Mouse (Mus musculus): ENCODE measurements around the gene Smarcc2.
"Not testable (repeated sequence)": the region's sequence is repeated elsewhere in the genome, so short reads cannot be mapped to it uniquely, and the experiment has no call there.

Gene Smarcc2

GRCm38 (mm10) chr10:128442718-128443117 is 16.3 kb upstream of the Smarcc2 start:
- DNase-seq (ENCODE audit: low spot score in 2 of 2), result no peak

- DNase-seq (ENCODE audit: low spot score in 2 of 2), result no peak
Observed at GRCm38 (mm10) chr10:128444354-128444753, 14.7 kb upstream of the Smarcc2 start.

GRCm38 (mm10) chr10:128445407-128445806 is 13.6 kb upstream of the Smarcc2 start:
- DNase-seq (ENCODE audit: low spot score in 2 of 2), result no peak

- no peak for DNase-seq (ENCODE audit: low spot score in 2 of 2)
Observed at GRCm38 (mm10) chr10:128451014-128451413, 8.0 kb upstream of the Smarcc2 start.

- DNase-seq (ENCODE audit: low spot score in 2 of 2), result no peak
Observed at GRCm38 (mm10) chr10:128454471-128454870, 4.6 kb upstream of the Smarcc2 start.

- peak; percentile 22 to 53 for DNase-seq (ENCODE audit: low spot score in 2 of 2)
Observed at GRCm38 (mm10) chr10:128455280-128455679, 3.8 kb upstream of the Smarcc2 start.

GRCm38 (mm10) chr10:128457676-128458075 is 1.4 kb upstream of the Smarcc2 start:
- no peak for DNase-seq (ENCODE audit: low spot score in 2 of 2)

GRCm38 (mm10) chr10:128458348-128458718 is 715 bp upstream of the Smarcc2 start:
- peak; percentile 97 for DNase-seq (ENCODE audit: low spot score in 2 of 2)

GRCm38 (mm10) chr10:128459409-128460269 is 591 bp downstream of the Smarcc2 start:
- peak in 1 of 2 experiments; percentile 37 for DNase-seq (ENCODE audit: low spot score in 2 of 2)

GRCm38 (mm10) chr10:128460270-128460630 is 1.2 kb downstream of the Smarcc2 start:
- DNase-seq (ENCODE audit: low spot score in 2 of 2), result no peak

GRCm38 (mm10) chr10:128474366-128474765 is 15.3 kb downstream of the Smarcc2 start:
- no peak for DNase-seq (ENCODE audit: low spot score in 2 of 2)

- DNase-seq (ENCODE audit: low spot score in 2 of 2), result no peak
Observed at GRCm38 (mm10) chr10:128486370-128486769, 27.3 kb downstream of the Smarcc2 start.

- DNase-seq (ENCODE audit: low spot score in 2 of 2), result no peak
Observed at GRCm38 (mm10) chr10:128487861-128488712, 29.0 kb downstream of the Smarcc2 start.

GRCm38 (mm10) chr10:128488776-128489175 is 29.7 kb downstream of the Smarcc2 start:
- DNase-seq (ENCODE audit: low spot score in 2 of 2), result no peak

GRCm38 (mm10) chr10:128489380-128489779 is 30.3 kb downstream of the Smarcc2 start:
- DNase-seq (ENCODE audit: low spot score in 2 of 2), result no peak

- DNase-seq (ENCODE audit: low spot score in 2 of 2), result no peak
Observed at GRCm38 (mm10) chr10:128489785-128490184, 30.7 kb downstream of the Smarcc2 start.

GRCm38 (mm10) chr10:128490232-128490631 is 31.2 kb downstream of the Smarcc2 start:
- DNase-seq (ENCODE audit: low spot score in 2 of 2), result no peak

- no peak for DNase-seq (ENCODE audit: low spot score in 2 of 2)
Observed at GRCm38 (mm10) chr10:128490912-128491311, 31.9 kb downstream of the Smarcc2 start.

GRCm38 (mm10) chr10:128491495-128491894 is 32.4 kb downstream of the Smarcc2 start:
- DNase-seq (ENCODE audit: low spot score in 2 of 2), result no peak

- DNase-seq (ENCODE audit: low spot score in 2 of 2), result not testable (repeated sequence)
Observed at GRCm38 (mm10) chr10:128492051-128492450, 33.0 kb downstream of the Smarcc2 start.

- peak in 1 of 2 experiments; percentile 57 for DNase-seq (ENCODE audit: low spot score in 2 of 2)
Observed at GRCm38 (mm10) chr10:128492633-128493311, 33.7 kb downstream of the Smarcc2 start.

GRCm38 (mm10) chr10:128493319-128493694 is 34.3 kb downstream of the Smarcc2 start:
- DNase-seq (ENCODE audit: low spot score in 2 of 2), result peak in 1 of 2 experiments; percentile 30
